Mouse (Mus musculus) adipocyte (in vitro differentiated cells): ENCODE results near the gene Mucl3.
A peak's percentile ranks its signal among the peaks of the same experiment; 100 is the strongest.

ENCODE experiments used
- DNase-seq: peaks from one replicate; pipeline ENCODE4 v3.0.0-alpha.2; 2016; ENCODE audit warnings: low spot score

Mucl3 gene

GRCm38 (mm10) chr17:35635202-35635601 is 8.3 kb downstream of the Mucl3 start:
- no peak for DNase-seq

GRCm38 (mm10) chr17:35633992-35634391 is 9.5 kb downstream of the Mucl3 start:
- DNase-seq = peak; percentile 20

GRCm38 (mm10) chr17:35626537-35626936 is 17.0 kb downstream of the Mucl3 start, which contains the start of gene Gm9573:
Gene Gm9573 (minus strand): TSS chr17:35626637.
- DNase-seq = no peak

GRCm38 (mm10) chr17:35617127-35617526 is 26.4 kb downstream of the Mucl3 start:
- DNase-seq = no peak

GRCm38 (mm10) chr17:35601736-35602354 is 41.6 kb downstream of the Mucl3 start:
- no peak for DNase-seq

- DNase-seq = no peak
These were observed 42.2 kb downstream of the Mucl3 start, which contains the start of gene Sfta2 for GRCm38 (mm10) chr17:35601249-35601648. Gene Sfta2 (plus strand): TSS chr17:35601549.

GRCm38 (mm10) chr17:35597399-35597798 is 46.1 kb downstream of the Mucl3 start:
- DNase-seq = no peak

- DNase-seq = no peak
These were observed 49.0 kb downstream of the Mucl3 start for GRCm38 (mm10) chr17:35594456-35594855.

- DNase-seq = no peak
These were observed 49.7 kb downstream of the Mucl3 start for GRCm38 (mm10) chr17:35593786-35594185.

- no peak for DNase-seq
These were observed 51.4 kb downstream of the Mucl3 start for GRCm38 (mm10) chr17:35592131-35592530.

GRCm38 (mm10) chr17:35591731-35592130 is 51.8 kb downstream of the Mucl3 start:
- no peak for DNase-seq

- no peak for DNase-seq
These were observed 52.3 kb downstream of the Mucl3 start for GRCm38 (mm10) chr17:35591219-35591578.

GRCm38 (mm10) chr17:35590410-35591218 is 52.9 kb downstream of the Mucl3 start:
- DNase-seq = peak; percentile 96

- DNase-seq = no peak
These were observed 55.1 kb downstream of the Mucl3 start for GRCm38 (mm10) chr17:35588387-35588786.

GRCm38 (mm10) chr17:35587291-35587690 is 56.2 kb downstream of the Mucl3 start:
- no peak for DNase-seq
